Mouse (Mus musculus) adrenal gland, postnatal 14 days (tissue): ENCODE data around the gene Xrcc3. TPM values are rescaled to one million over a fixed set of nuclear protein-coding genes. Genes with fewer than 3 reads are reported as not detected.

ENCODE experiments used
- DNase-seq: peaks from one replicate; pipeline ENCODE4 v3.0.0; 2021; ENCODE audit warnings: mixed read lengths
- long read RNA-seq, 2 experiments: library from polyadenylated mRNA; stranded (forward); transcript quantifications; one replicate each; pipeline ENCODE4 v2.0.0; 2021
- total RNA-seq: library from RNA; stranded (reverse); gene quantifications from 2 replicates; pipeline ENCODE4 v1.2.3, GENCODE M21; 2021

The Xrcc3 gene
- 18.6 and 20.8 TPM in 2 replicates for total RNA-seq
- long read RNA-seq, experiment 1, transcript Xrcc3-201 (8 exons, 2,422 nt) = major isoform, 21 of 41 reads
- long read RNA-seq, experiment 1, partial matches to known transcripts = 8 of 41 reads
- long read RNA-seq, experiment 1, other reads (novel, unspliced or antisense) = 12 of 41 reads
- long read RNA-seq, experiment 2, transcript Xrcc3-201 (8 exons, 2,422 nt) = major isoform, 12 of 32 reads
- long read RNA-seq, experiment 2, partial matches to known transcripts = 9 of 32 reads
- long read RNA-seq, experiment 2, other reads (novel, unspliced or antisense) = 11 of 32 reads

DNA sequence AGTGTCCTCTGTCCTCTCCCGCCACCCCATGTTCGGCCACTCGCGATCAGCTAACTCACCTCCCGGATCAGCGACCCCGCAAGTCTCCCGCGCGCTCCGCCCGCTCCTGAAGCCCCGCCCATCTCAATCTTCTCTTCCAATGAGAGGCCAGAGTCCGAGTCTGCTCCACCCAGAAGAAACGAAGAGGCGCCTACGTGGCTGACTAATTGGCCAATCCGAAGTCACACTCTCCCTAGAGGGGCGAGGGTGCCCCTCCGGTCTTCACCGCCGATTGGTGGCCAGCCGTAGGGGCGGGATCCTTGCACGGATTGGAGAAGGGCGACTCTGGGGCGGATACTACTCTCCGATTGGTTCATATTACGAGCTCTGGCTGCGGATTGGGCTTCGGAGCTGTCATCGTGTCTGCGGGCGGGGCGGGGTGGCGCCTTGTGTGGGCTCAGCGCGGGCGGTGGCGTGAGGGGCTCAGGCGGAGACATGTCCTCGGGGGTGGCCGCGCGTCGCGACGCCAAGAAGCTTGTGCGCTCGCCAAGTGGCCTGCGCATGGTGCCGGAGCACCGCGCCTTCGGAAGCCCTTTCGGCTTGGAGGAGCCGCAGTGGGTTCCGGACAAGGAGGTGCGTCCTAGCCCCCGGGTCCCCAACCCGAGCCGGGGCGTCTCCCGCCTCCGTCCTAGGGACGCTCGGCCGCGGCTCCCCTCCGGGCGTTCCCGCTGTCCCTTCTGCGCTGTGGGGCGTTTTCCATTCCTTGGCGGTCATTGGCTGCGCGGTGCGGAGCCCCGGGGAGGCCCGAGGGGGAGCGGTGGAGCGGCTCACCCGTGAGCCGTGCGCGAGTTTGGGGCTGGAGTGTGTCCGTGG lies at the start of gene Xrcc3, which contains the start of gene Zfyve21:
TSS of gene Xrcc3 (minus strand) at position 108 of the 852 bp plus-strand sequence.
TSS of gene Zfyve21 (plus strand) at position 405 of the 852 bp plus-strand sequence.
- DNase-seq = peak; percentile 99

DNA sequence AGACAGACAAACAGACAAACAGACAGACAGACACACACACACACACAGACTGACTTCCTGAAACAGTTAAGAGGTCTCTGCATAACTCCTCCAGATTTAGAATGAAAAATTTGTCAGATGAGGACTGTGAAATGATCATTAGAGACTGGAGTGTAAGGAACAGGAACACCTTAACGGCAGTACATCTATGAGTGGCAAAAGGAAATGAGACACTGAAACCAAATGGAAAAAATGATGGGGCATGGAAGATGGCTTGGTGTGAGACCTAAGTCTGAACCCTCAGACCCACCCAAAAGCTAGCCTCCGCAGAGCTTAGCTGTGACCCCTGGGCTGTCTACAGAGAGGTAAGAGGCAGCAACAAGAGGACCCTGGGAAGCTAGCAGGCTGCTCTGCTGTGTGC lies 41.8 kb upstream of the Xrcc3 start:
- DNase-seq = no peak

DNA sequence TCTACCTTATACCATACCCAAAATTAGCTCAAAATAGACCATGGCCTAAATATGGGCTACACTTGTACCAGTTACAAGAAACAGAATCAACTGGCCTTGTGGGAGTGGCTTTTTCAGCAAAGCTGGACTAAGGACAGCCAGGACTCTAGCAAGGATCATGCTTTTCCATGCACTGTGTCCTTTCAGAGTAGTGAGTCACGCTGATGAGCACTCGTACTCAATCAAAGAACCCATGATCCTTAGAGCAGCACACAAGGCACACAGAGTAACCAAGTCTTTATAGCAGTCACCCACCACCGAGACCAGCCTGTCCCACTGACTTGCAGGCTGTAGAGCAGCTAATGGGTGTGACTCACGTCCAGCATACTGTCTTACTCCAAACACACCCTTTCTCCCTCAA lies 39.9 kb upstream of the Xrcc3 start:
- peak; percentile 56 for DNase-seq

DNA sequence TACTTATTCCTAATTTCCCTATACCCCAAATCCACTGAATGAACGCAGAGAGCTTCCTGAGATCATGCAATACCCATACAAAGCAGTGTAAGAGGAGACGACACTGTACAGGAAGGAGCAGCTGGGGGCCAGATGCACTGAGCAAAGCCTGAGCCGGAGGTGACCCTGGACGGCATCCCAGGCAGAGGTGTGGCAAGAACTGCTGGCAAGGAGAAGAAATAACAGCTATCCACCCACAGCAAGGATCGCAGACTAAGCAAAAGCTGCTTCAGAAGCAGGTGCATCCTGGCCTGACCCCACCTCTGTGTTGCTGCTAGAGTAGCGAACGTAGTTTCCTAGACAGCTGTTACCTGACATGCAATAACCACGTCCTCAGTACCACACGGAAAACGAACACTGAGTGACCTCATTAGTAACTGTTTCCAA lies 39.4 kb upstream of the Xrcc3 start:
- DNase-seq = peak; percentile 83

DNA sequence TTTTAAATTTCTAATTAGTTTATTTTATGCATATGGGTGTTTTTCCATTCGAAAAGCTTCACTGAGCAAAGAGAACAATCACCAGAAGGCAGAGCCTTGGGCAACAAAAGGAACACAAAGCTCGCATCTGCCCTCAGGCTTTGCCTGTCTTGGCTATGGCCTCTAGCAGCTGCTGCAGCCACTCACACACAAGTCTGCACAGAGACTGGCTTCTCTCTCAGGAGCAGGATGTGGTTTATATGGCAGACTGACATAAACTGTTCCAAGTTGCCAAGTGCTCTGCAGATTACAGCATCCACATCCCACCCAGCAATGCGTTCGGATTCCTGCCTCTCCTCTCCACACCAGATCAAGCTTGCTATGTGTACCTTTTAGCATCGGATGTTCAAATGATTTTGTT lies 38.1 kb upstream of the Xrcc3 start:
- no peak for DNase-seq

DNA sequence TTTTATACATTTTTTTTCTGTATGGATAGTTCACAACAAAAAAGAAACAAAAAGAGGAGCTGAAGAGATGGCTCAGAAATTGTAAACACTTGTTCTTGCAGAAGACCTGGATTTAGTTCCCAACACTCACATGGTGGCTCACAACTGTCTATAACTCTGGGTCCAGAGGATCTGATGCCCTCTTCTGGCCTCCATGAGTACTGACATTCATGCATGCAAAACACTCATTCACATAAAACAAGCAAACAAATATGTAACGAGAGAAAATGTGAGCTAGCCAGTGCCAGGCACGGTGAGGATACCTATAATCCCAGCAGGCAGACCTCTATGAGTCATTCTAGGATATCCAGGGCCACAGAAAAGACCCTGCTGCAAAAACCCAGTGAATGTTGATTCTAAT lies 37.6 kb upstream of the Xrcc3 start:
- no peak for DNase-seq

DNA sequence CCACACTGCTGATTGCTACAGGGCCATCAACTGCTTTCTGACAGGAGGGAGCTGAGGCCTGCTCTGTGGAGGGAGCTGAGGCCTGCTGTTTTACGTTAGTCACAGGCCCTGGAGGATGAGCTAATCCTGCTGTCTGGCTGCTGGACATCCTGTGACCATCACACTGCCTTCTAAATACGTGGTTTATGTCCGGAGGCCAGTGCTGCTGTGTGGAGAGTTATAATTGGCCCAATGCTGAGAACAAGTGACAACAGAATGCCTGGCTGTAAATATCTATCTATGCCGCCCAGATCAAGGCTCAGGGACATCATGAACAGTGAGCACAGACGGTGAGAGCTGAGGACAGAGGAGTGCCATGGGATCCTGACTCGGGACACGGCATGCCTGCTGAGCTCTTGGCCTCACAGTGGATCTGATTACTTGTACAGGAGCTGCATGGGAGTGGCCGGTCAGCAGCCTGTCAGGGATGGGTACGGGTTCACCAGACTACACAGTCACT lies 34.7 kb upstream of the Xrcc3 start:
- DNase-seq = peak; percentile 54

DNA sequence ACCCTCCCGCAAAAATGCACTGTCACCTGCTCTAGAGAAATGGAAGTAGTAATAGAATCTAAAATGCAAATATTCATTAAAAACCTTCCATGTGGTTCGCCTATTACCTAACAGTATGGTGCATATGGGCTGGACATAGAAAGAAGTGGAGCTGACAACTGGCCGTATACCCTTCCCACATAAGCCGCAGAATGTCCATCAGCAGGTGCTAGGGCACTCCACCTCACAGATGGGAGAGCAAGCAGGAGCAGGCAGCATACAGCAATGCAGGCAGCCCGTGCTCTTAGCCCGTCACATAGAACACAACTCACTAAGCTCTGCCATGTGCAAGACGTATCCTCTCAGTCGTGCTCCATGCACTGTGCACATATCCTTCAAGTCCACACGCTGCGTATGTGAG lies 33.1 kb upstream of the Xrcc3 start:
- no peak for DNase-seq

DNA sequence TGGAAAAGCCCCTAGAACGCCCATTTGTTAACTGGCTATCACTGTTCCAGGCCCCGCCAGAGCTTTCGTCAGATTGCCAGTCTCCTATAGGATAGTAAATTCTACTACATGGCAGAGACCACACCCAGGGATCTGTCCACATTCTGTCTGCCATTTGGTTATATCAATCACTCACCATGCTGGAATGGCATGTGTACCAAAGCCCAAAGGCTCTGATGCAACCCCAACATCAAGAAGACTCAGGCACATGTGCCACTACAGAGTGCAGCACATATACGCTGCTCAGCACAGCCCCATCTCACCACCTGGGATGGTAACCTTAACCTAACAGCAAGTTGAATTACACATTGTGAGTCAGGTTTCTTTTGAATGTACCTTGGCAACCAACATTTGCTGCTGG lies 32.3 kb upstream of the Xrcc3 start:
- DNase-seq = no peak

DNA sequence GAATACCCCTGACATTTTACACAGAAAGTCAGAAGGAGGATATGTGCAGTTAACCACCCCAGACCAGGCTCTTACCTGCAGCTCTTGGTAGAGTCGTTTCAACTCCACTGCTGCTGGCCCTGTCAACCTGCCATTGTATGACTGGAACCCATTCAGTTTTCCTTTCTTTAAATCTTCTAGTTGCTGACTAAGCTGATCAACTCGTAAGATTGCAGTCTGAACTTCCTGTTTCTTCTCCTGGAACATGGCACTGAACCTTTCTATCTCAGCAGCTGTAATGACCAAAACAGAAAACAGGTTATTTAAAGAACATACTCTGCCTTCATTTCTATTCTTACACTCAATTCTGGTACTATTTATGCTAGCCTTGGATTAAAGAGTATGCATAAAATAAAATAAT lies 29.8 kb upstream of the Xrcc3 start:
- DNase-seq = no peak

DNA sequence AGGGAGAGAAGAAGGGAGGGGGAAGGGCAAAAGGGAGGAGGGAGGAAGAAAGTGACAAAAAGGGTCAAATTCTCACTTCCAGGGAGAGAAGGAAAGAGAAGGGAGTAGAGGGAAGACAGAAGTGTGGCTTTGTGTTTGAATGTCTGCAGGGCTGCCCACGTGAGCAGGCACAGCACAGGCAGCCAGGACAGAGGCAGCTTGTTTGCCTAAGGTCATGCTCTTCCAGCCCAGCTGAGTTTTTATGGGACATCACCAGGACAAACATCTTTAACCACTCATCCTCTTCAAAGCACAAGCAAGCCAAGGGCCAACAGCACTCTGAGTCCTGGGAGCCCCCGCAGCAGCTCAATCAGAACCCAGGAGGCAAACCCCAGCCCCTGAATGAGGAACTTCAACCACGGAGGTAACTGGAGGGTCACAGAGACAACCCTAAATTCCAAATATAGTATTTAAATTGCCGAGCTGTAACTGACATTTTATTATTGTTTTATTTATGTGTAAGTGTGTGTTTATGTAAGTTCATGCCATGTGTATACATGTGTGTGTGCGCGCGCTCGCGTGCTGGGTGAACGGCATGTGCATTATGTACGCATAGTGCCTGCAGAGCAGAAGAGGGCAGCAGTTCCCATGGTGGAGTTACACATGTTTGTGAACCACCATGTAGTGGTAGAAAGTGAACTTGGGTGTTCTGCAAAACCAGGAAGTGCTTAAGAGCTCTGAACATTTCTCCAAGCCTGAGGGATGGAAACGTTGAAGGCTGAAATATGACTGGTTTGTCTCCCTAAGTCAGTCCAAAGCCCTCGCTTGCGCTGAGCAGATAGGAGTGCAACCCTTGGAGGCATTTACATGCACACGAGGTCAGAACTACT lies 29.1 kb upstream of the Xrcc3 start:
- DNase-seq = no peak

DNA sequence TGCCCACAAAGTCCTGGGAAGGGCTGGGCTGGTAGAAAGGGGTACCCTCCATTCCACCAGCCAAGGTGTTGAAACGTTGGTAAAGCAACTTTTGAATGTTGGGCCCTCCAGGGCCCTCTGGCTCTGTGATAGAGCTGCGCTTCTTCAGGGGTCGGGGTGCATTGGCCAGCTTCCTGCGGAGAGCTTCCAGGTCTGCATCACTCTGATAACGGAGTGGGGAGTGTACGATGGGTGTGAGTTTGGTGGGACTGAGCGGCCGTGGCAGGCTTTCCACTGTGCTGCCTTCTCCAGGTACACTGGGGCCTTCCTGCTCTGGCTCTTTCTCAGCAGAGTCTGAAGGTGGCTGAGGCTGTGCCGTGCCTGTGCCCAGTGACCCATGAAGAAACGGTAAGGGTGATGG lies 19.8 kb upstream of the Xrcc3 start:
- no peak for DNase-seq

DNA sequence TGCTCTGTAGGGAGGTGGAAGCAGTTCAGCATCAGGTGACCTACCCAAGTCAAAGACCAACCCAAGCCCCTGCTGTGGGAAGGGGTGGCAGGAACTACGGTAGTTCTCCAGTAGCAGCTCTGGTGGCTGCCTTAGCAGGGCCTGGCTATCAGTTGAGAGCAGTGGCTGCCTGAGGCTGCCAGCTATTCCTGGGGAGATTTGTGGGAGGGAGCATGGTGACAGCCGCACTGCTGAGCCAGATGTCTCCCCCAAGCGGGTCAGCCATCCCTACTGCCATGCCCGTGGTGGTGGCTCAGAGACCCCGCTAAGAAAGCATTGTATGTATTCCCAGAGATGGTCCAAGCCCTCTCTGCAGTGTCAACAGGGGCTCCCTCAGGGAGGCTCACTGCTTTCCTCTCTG lies 19.0 kb upstream of the Xrcc3 start:
- no peak for DNase-seq

DNA sequence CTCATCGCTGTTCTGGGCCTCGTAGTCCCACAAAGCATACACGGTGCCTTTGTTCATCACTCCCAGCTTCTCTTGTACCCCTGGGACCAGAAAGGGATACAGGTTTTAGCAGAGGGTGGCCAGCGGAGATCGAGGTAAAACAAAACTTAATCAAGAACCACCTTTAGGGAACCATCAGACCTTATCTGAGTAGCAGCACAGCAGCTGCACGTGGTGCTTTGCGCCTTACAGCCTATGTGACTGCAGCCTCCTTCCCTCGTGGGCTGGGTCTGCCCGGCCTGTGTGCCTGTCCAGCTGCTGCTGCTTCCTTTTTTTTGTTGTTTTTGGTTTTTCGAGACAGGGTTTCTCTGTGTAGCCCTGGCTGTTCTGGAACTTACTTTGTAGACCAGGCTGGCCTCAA lies 16.7 kb upstream of the Xrcc3 start:
- no peak for DNase-seq

DNA sequence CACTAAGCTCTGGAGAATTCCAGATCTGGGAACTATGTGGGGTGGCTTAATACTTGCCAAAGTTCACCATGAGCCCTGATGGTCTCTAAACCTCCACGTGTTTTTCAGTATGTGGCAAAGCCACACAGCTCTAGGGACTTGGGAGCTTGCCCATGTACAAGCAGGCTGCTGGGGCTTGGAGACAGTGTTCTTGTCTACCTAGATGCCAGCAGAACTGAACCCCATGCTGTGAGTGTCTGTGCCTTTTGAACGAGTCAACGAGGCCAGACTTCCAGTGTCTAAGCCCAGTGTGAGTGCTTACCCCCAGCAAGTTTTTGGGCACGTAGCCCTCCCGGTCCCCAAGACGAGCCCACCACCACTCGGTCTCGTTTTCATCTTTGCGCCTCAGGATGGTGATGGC lies 16.3 kb upstream of the Xrcc3 start:
- no peak for DNase-seq

DNA sequence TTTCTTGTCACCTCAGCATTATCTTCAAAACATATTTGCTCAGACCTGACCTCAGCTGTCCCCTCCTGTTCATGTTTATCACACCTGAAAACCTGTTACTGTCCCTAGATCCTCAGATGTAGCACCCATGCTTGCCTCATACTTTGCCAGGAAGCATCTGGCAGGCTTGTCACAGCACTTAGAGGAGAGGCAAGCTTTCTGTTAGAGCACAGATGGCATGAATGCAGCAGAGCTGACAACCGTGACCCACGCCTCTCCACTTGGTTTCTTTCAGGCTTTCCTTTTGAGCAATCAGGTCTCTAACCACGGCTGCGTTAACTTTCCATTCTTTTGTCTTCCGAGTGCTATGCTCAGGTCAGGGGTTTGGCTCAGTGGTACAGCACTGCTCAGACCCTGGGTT lies 15.8 kb upstream of the Xrcc3 start:
- DNase-seq = no peak

DNA sequence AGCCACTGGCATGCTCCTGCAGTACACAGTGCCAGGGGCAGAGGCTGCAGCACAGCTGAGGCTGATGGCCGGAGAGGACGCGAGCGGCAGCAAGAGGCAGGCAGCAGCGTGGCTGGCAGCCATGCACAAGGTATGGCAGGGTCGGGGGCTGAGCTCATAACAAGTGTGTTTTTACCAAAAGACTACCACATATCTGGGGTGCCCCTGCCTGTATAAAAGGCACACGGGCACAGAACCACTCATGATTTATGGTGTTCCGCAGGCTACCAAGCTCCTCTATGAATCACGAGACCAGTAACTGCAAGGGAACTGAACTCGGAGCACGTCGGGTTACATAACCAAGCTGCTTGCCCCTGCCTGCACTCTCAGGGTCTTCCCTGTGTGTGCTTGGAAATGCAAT lies 13.9 kb upstream of the Xrcc3 start:
- DNase-seq = no peak

DNA sequence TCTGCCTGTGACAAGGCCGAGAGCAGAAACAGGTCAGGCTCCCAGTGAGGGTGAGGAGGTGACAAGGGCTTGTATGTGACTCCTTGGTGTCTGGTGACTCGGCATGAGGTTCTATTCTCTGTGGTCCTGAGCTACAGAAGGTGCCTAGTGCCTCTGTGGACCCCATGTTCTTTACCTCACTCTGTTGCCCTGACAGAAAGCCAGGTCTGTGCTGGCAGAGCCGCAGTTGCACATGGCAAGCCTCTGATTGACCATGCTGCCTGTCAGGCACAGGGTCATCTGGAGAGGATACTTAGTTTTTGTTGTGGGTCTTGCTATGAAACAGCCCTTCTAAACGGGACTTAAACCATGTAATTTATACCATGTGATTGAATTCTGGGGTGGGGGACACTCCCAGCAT lies 8.3 kb upstream of the Xrcc3 start:
- DNase-seq = no peak

DNA sequence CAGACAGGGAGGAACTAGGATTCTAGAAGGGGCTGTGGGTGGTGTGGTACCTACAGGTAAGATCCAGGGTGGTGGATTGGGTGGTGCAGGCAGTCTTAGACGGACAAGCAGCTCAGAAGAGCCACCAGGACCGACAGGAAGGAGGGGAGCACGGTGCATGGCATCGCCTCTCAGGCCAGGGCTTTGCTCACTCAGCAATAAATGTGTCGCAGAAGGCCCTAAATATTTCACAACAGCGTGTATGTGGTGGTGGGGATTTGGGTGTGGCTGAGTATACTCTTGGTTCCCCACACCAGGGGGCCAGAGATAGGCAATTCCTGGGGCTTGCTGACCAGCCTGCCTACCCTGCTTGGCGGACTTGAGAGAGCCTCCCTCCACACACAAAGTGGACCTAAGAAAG lies 7.0 kb upstream of the Xrcc3 start:
- no peak for DNase-seq

DNA sequence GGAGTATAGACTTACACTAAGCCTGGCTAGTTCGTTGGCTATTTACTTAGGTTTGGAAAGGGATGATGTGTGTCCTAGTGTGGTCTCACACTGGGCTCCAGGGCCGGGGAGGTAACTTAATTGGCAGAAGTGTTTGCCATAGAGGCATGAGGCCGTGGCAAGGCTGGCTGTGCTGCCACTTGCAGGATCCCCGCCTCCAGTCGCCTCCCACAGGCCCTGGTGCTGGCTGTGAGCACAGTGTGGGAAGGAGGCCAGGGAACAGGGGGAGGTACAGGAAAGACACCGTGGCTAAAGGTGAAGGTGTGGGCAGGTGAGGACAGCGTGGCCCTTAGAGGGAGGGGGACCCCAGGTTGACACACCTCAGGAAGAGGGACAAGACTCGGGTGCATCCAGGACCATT lies 6.3 kb upstream of the Xrcc3 start:
- DNase-seq = peak; percentile 75

DNA sequence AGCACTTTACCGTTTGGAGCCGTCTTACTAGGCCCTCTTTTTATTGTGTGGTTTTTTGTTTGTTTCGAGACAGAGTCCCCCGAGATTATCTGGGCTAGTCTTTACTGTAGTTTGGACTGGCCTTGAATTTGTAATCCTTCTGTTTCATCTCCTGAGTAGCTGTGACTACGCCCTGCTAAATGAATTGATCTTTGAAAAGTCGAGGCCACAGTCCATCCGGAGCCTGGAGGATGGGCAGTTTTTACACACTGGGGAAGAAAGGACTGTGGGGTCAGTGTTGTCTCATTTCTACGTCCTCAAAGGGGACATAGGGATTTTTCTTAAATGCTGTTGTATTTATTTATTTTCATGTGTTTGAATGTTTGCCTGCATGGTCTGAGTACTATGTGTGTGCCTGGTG lies 4.3 kb upstream of the Xrcc3 start:
- no peak for DNase-seq

DNA sequence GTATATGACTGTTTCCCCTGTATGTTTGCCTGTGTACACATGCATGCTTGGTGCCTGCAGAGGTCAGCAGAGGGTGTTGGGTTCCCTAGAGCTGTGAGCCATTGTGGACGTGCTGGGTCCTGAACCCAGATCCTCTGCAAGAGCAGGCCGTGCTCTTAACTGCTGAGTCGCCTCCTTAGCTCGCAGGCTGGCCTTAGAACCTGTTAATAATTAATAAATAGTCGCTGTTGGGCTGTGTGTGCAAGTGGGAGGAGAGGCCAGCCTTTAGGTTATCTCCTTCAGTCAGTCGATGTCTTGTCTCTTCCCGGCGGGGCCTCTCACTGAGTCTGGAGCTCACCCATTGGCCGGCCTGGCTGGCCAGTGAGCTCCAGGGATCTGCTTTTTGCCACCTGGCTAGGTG lies 3.3 kb upstream of the Xrcc3 start:
- DNase-seq = no peak

DNA sequence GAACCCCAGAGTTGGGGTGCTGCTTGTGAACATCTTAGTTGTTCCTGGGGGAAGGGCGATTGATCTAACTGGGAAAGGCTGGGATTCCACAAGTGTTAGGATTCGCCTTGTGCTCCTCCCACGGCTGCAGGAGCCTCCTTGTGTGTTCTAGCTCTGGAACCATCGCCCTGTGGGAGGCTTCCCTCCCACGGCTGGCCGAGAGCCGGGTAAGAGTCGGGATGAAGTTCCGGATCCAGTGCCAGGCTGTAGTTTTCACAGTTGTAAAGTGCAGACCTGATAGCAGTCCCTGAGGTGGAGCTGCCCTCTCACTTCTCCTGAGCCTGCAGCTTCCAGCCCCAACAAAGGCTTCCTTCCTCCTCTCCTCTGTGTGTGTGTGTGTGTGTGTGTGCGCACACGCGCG lies 2.9 kb upstream of the Xrcc3 start:
- DNase-seq = peak; percentile 63
